Mouse (Mus musculus) hindbrain, postnatal 0 days (tissue): Measurements from ENCODE around the gene 1700020N01Rik. TPM values are rescaled to one million over a fixed set of nuclear protein-coding genes. Genes with fewer than 3 reads are reported as not detected.
A peak's percentile ranks its signal among the peaks of the same experiment; 100 is the strongest.

Experiments used
- ATAC-seq: fragments of 200-750 bp; cut with Nextera tagmentation; 2 replicates; pipeline ENCODE4 v1.8.0; 2017; ENCODE audit warnings: mild to moderate bottlenecking, moderate TSS enrichment, moderate library complexity
- DNase-seq: peaks from one replicate; pipeline ENCODE4 v3.0.0-alpha.2; 2015; ENCODE audit warnings: low spot score
- H3K27ac ChIP-seq: fragments of 300-500 bp; sonication (generic); 2 replicates; pipeline ENCODE4 v1.5.1; 2014; ENCODE audit warnings: mild to moderate bottlenecking
- H3K27me3 ChIP-seq: fragments of 300-500 bp; sonication (generic); 2 replicates; pipeline ENCODE4 v1.6.1; 2014; ENCODE audit warnings: low read length, mixed read lengths; ENCODE audit not compliant: insufficient read depth
- H3K36me3 ChIP-seq: fragments of 300-500 bp; sonication (generic); 2 replicates; pipeline ENCODE4 v1.6.1; 2014; ENCODE audit warnings: low read length, mixed read lengths; ENCODE audit not compliant: insufficient read depth
- H3K4me1 ChIP-seq: fragments of 300-500 bp; sonication (generic); 2 replicates; pipeline ENCODE4 v1.6.1; 2014; ENCODE audit warnings: antibody characterized with exemption, low read length, mixed read lengths; ENCODE audit not compliant: insufficient read depth
- H3K4me2 ChIP-seq: fragments of 300-500 bp; sonication (generic); 2 replicates; pipeline ENCODE4 v1.6.1; 2014; ENCODE audit warnings: low read depth, mild to moderate bottlenecking, low read length, moderate library complexity, mixed read lengths
- H3K4me3 ChIP-seq: fragments of 300-500 bp; sonication (generic); 2 replicates; pipeline ENCODE4 v1.5.1; 2014; ENCODE audit warnings: low read length
- H3K9ac ChIP-seq: fragments of 300-500 bp; sonication (generic); replicated peaks from 2 replicates; pipeline ENCODE4 v1.6.1; 2014; ENCODE audit warnings: mild to moderate bottlenecking, low read length, moderate library complexity, mixed read lengths
- H3K9me3 ChIP-seq: fragments of 300-500 bp; sonication (generic); 2 replicates; pipeline ENCODE4 v1.6.1; 2016; ENCODE audit warnings: low read length, mixed read lengths
- CTCF ChIP-seq: IDR thresholded peaks from 2 replicates; pipeline ENCODE4 v1.5.1; 2016; ENCODE audit warnings: antibody characterized with exemption, control low read depth, low read depth
- WGBS: fragments of 180-500 bp; shearing (Covaris S2); extraction: QIAGEN DNeasy Blood & Tissue Kit; methylation state at CpG from one replicate; pipeline ENCODE4 v1.1.7; 2014; 5-methylcytosine and 5-hydroxymethylcytosine counted together
- polyA plus RNA-seq: library from polyadenylated mRNA; unstranded; fragments of >200 nt; fragmentation: Nextera tagmentation; extraction: Ambion mirVana; gene quantifications from 2 replicates; pipeline ENCODE4 v1.2.1, GENCODE M21; 2015
- total RNA-seq: library from RNA; depleted of rRNA; stranded (reverse); fragments of >200 nt; gene quantifications from 2 replicates; pipeline ENCODE4 v1.2.3, GENCODE M21; 2014; rRNA removed

Gene 1700020N01Rik
- total and polyA plus RNA-seq, 2 experiments from 2014 or later, result not detected

DNA sequence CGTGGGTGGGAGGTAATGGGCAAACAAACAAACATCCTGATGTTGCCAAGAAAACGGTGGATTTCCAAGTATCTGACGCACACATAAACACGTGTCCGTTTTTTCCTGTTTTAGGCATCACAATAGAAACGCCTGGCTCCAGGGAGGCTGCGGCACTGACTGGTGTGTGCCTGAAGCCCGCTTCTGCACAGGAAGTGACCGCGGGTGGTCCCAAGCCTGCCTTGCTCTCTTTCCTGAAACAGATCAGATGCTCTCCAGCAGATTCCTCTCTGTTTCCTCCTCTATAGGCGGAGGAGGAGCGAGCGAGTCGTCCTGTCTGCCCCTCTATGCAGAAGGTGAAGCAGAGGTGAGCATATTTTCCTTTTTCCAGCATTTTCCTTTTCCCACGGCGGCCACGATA is 76.0 kb downstream of the 1700020N01Rik start:
- H3K4me2 ChIP-seq, result peak overlapping the region; percentile 13; the same call in 1 of the 2 replicates
- whole genome bisulfite sequencing, result 51% methylated on average over 17 of the region's 17 CpGs

DNA sequence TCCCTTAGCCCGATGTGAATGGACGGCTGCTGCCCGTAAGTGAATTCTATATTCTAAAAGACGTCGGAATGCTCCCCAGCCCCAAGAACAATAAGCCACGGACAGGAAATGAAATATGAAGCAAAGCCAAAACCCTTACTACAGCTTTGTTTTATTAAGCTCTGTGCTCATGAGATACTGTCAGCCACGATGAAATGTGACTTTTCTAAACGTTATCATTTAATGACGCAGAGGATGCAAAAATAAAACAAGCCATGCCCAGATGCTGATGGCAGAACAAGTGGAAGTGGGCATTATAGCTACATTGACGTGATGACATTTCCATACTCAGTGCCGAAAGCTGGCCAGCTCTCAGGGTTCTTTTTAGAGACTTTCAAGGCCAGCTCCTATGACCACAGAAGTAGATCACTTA is 76.8 kb downstream of the 1700020N01Rik start:
- 66% methylated on average over 11 of the region's 11 CpGs for WGBS
- no peak overlapping the region for H3K4me3 ChIP-seq
- no peak for TF ChIP-seq CTCF
- ATAC-seq (no peak), DNase-seq (no peak)
- H3K36me3 ChIP-seq, result no peaks in the 10 kb centered on the region
- H3K27ac ChIP-seq, result no peak overlapping the region
- H3K9ac ChIP-seq, result no peak overlapping the region
- H3K27me3 ChIP-seq, result no peaks in the 10 kb centered on the region
- H3K4me1 ChIP-seq, result no peaks in the 10 kb centered on the region
- H3K9me3 ChIP-seq, result no peaks in the 10 kb centered on the region
- no peak overlapping the region for H3K4me2 ChIP-seq

More for the DNA sequence above, 76.0 kb downstream of the 1700020N01Rik start:
- no peak for DNase-seq
- Histone ChIP-seq H3K27ac (no peak overlapping the region), H3K9me3 (no peaks in the 10 kb centered on the region), H3K36me3 (no peaks in the 10 kb centered on the region), H3K4me1 (no peaks in the 10 kb centered on the region), H3K4me3 (no peak overlapping the region), H3K9ac (no peak overlapping the region), H3K27me3 (no peaks in the 10 kb centered on the region)
- TF ChIP-seq CTCF, result no peak
- no peak for ATAC-seq

DNA sequence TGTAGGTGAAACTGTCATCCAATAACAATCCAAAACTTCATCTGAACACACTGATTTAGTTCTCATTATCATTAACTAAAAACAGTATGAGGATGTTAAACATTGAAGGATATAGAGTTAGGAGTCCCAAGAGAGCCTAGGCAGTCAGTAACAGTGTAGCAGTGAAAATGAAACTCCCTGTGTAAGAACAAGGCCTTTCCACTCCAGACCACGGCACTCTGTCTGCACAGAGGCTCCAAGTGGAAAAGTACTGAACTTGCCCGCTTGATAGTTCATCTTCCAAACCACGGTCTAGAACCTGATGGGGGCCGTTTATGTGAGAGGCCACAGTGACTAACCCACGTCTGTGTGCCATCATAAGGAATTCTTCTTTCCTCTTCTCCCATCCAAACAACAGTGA is 77.2 kb downstream of the 1700020N01Rik start:
- ATAC-seq, result no peak
- no peaks in the 10 kb centered on the region for H3K36me3 ChIP-seq
- no peak overlapping the region for H3K4me2 ChIP-seq
- 88% methylated on average over 5 of the region's 5 CpGs for WGBS
- H3K27ac ChIP-seq, result no peak overlapping the region
- no peak for TF ChIP-seq CTCF
- no peaks in the 10 kb centered on the region for H3K27me3 ChIP-seq
- H3K4me1 ChIP-seq, result no peaks in the 10 kb centered on the region
- no peak overlapping the region for H3K4me3 ChIP-seq
- no peaks in the 10 kb centered on the region for H3K9me3 ChIP-seq
- no peak for DNase-seq
- H3K9ac ChIP-seq, result no peak overlapping the region

Other genes with a start within 250 kb of the 1700020N01Rik start
- gene Aldh8a1, start 215.9 kb upstream of the 1700020N01Rik start, total RNA-seq, result not detected in 2 replicates
- not detected in 2 replicates for gene Aldh8a1, start 215.9 kb upstream of the 1700020N01Rik start, polyA plus RNA-seq